Mouse (Mus musculus) lung, adult 10 weeks (tissue): Measurements from ENCODE around the gene Gnaq. TPM values are rescaled to one million over a fixed set of nuclear protein-coding genes. Genes with fewer than 3 reads are reported as not detected.

Experiments
- polyA plus RNA-seq: library from polyadenylated mRNA; stranded (reverse); fragments of 350-450 nt; fragmentation: Illumina TruSeq; extraction: RNeasy Lipid Tissue Mini Kit (QIAGEN cat#74804); gene quantifications from one replicate; pipeline ENCODE4 v1.2.3, GENCODE M21; 2014; ENCODE audit warnings: low read depth, low replicate concordance; ENCODE audit not compliant: insufficient read depth

Gnaq gene
- 21.6 TPM for polyA plus RNA-seq

GRCm38 (mm10) chr19:16132791-16132864 is at the start of gene Gnaq:
TSS of gene Gnaq (plus strand) at chr19:16132831.

GRCm38 (mm10) chr19:16435531-16436231 is 303.1 kb downstream of the Gnaq start, which contains the start of gene Gna14:
TSS of gene Gna14 (plus strand) at chr19:16435762.

Other genes with a start within 250 kb of the Gnaq start
- 9.5 TPM for gene Psat1, start 185.5 kb upstream of the Gnaq start, polyA plus RNA-seq
- gene Cep78, start 147.8 kb upstream of the Gnaq start, polyA plus RNA-seq, result 3.2 TPM